Mouse (Mus musculus) left cerebral cortex, adult 8-10 months (tissue): Measurements from ENCODE around the gene Gm28305. TPM values are rescaled to one million over a fixed set of nuclear protein-coding genes. Genes with fewer than 3 reads are reported as not detected.

Experiments used
- total RNA-seq, 4 experiments: library from RNA; stranded (reverse); gene quantifications; 2 replicates each; pipeline ENCODE4 v1.2.4; 2022

Gm28305 gene
- total RNA-seq, 4 experiments from 2014 or later = not detected

Other genes starting within 250 kb of the Gm28305 start
- gene Nphp3, start 38.1 kb upstream of the Gm28305 start, total RNA-seq = 10 to 100 TPM in 1 of 4 experiments, 1 to 10 TPM in 3; 6.8 to 11.7 (median 8.7) TPM
- gene Uba5, start 22.5 kb downstream of the Gm28305 start, total RNA-seq = 10 to 100 TPM; 34.9 to 38.8 (median 36.2) TPM
- 10 to 100 TPM; 23.8 to 26.1 (median 24.9) TPM for gene Acad11, start 22.7 kb downstream of the Gm28305 start, total RNA-seq
- not detected for gene Ackr4, start 86.3 kb downstream of the Gm28305 start, total RNA-seq
- 10 to 100 TPM; 60.9 to 76.9 (median 70.3) TPM for gene Dnajc13, start 222.3 kb downstream of the Gm28305 start, total RNA-seq